Mouse (Mus musculus) kidney, adult 2 months (tissue): ENCODE measurements around the gene Zfp420.

Experiments
- CTCF ChIP-seq: fragments of 200-500 bp; conservative IDR thresholded peaks from 2 replicates; pipeline ENCODE4 v1.5.1; 2011; ENCODE audit warnings: low read depth, mild to moderate bottlenecking, control low read depth, low read length, moderate library complexity, mixed read lengths; ENCODE audit not compliant: insufficient read depth, insufficient read length
- POLR2A ChIP-seq: fragments of 200-500 bp; IDR thresholded peaks from one replicate; pipeline ENCODE4 v1.6.1; 2011; ENCODE audit warnings: low read depth, low read length, control low read depth

DNA sequence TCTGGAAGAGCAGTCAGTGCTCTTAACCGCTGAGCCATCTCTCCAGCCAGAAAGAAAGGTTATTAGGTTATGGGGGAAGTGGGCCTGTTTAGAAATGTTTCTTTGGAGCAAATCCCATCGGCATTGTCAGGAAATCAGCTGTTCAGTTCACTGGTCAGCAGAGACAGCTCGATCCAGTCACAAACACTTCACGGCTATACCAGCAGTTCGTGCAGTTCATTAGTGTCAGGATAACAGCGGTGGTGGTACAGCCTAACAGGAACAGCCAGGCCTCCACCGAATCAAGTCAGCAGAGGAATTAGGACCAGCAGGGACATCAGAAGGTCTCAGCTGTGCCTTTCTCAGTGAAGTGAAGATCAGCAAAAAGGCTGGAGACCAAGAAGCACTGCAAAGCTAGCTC, 21.1 kb downstream of the Zfp420 start:
- TF ChIP-seq CTCF (no peak), POLR2A (no peak)
